In the genomic region with DNA sequence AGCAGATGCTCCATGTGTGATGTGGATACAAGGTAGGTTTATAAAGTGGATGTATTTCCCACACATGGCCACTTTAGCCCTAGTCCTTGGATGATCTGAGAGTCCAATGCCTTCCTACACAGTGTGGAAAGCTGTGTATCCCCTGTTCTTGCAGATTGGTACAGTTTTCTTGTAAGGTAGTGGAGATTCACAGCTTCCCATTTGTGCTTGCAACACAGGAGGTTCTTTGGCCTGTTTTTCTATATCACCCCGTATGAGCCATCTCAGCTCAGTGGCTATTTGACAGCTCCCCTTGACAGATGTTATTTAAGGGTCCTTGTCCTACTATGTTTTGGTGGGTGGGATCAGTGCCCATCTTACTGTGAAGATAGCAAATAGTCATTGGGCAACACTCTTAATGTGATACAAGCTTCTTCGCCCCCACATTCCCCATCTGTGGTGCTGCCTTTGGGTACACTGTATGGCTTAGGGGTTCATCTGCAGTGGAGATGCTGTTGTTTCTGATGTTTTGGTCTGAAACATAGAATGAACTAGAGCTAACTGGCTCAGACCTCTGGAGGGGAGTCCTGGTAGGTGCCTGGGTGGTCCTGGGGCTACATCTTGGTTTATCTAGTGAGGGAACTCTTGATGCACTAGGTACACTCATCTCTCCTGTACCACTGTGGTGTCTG, we compare ENCODE assay signal across 32 mouse cellular contexts. TPM values are rescaled to one million over a fixed set of nuclear protein-coding genes. Genes with fewer than 3 reads are reported as not detected.
"Had no signal": no experiment of that assay in that cellular context is flagged by ENCODE, and none has a peak within 500 bp of the region (broad histone marks: within the 10 kb centered on the region; RNA-seq: fewer than 3 reads in every experiment).

No protein-coding gene starts in this region.

- H3K36me3 ChIP-seq: hindbrain, embryonic 10.5 days; hindbrain, embryonic 12.5 days; intestine, embryonic 15.5 days; limb, embryonic 13.5 days; limb, embryonic 15.5 days; liver, embryonic 12.5 days had no signal

- H3K27ac ChIP-seq: gastrocnemius, adult 2 months; heart, adult 2 months; hindbrain, embryonic 10.5 days; hindbrain, embryonic 12.5 days; hindbrain, embryonic 14.5 days; intestine, embryonic 15.5 days; layer of hippocampus, adult 2 months; left cerebral cortex, adult 2 months; limb, embryonic 13.5 days; limb, embryonic 15.5 days; liver, embryonic 12.5 days; liver, embryonic 14.5 days had no signal

- DNase-seq: gastrocnemius, adult 2 months; gastrocnemius, postnatal 10 days; gastrocnemius, postnatal 25 days; heart, adult 2 months; heart, postnatal 10 days; heart, postnatal 4 days; kidney, adult 18-20 months; kidney, adult 8-10 months; kidney, postnatal 10 days; kidney, postnatal 25 days; kidney, postnatal 4 days; left cerebral cortex, postnatal 4 days had no signal

- H3K4me1 ChIP-seq: hindbrain, embryonic 10.5 days; hindbrain, embryonic 12.5 days; intestine, embryonic 15.5 days; limb, embryonic 13.5 days; limb, embryonic 15.5 days; liver, embryonic 12.5 days had no signal

- H3K4me3 ChIP-seq: gastrocnemius, adult 2 months; heart, adult 2 months; hindbrain, embryonic 10.5 days; hindbrain, embryonic 12.5 days; intestine, embryonic 15.5 days; layer of hippocampus, adult 2 months; left cerebral cortex, adult 2 months; limb, embryonic 13.5 days; limb, embryonic 15.5 days; liver, embryonic 12.5 days had no signal

- H3K27me3 ChIP-seq: hindbrain, embryonic 12.5 days; intestine, embryonic 15.5 days; limb, embryonic 13.5 days; limb, embryonic 15.5 days; liver, embryonic 12.5 days had no signal

RNA-seq across cellular contexts. Expression of a gene that starts 5.7 kb away (rescaled TPM):
- polyA plus RNA-seq: frontal cortex, adult 2 months; heart, adult 2 months; heart, embryonic 11.5 days; heart, embryonic 14.5 days; heart, embryonic 16.5 days; hindbrain, embryonic 10.5 days; hindbrain, embryonic 12.5 days; hindbrain, embryonic 14.5 days; hindbrain, embryonic 16.5 days; intestine, embryonic 15.5 days; intestine, postnatal 0 days; kidney, embryonic 14.5 days; kidney, embryonic 16.5 days; limb, embryonic 11.5 days; limb, embryonic 13.5 days; limb, embryonic 15.5 days; liver, adult 2 months; liver, embryonic 12.5 days; liver, embryonic 14.5 days had no signal
